Mouse (Mus musculus) CH12F3 (cell line): ENCODE measurements around the gene Nub1.

Experiments
- in situ Hi-C: fragments of 300-500 bp; cut with MboI; formaldehyde crosslinking; loops from 2 replicates; pipeline ENCODE4 v1.14.3; 2020; ENCODE audit warnings: low sequenced_read_pairs

Nub1 gene

DNA sequence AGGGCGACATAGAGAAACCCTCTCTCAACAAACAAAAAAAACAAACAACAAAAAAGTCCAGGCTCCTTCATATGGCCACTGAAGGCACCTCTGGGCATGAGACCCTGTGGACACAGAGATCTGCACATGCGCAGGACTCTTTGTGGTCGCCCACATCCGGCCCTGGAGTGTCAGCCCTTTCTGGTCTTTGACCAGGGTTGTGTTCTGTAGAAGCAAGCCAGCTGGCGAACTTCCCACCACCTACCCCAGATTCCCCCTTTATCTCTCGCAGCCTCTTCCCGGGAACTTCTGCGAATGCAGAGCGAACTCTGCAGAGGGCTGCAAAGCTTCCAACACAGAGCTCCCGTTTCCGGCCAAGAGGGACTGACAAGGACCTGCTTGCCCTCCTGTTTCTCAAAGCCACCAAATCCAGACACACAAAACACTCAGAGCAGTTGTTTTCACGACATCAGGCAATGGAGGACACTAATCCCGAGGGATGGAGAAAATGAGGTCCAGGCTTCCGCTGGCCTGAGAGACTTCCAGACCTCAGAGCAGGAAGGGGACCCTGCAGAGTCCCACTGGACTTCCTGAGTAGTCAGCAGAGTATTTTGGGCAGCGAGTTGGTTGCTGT is 53.9 kb downstream of the Nub1 start:
- in situ Hi-C loops, result no loop called here

DNA sequence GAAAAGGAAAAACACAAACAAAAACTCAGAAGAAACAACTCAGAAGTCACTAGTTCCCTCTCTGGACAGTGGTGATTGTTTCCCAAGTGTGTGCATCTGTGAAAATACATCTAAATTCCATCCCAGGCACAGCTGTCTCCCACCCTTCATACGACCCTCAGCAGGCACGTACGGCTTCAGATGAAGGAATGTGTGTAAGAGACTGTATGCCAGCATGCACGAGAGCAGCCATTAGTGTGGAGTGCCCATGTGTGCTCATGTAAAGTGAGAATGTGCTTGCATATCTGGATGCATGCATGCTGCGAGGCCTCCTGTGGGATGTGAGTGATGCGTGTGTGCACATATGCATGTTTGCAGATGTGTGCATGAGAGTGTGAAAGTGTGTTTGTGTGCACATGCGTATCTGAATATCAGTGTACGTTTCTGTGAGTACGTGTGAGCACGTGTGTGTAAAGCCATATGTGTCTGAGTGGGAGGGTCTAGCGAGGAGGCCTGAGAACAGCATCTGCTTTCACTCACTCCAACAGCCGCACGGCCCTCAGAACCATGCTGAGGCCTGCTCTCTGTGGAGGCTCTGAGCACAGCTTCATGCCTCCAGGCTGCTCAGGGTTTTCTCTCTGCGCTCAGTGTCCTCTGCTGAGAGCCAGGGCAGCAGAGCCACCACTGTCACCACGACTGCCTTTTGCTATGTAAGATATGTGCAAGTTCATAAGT is 56.0 kb downstream of the Nub1 start:
- in situ Hi-C loops, result no loop called here

DNA sequence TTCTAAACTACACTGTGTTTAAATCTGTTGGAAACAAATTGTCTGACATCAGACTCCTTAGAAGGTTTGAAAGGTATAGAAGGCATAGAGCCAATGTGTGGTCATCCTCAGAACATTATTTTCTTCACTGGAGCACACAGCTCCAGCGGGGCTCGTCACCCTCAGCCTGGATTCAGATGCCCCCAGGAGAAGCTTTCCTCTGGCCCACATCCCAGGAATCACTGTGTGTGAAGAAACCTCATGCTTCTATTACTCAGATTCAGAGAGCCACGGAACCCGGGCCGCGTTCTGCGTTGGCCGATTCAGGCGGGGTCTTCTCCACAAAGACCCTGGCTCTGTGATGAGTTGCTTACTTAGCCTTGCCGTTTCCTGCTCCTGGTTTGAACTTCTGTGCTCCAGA is 58.6 kb downstream of the Nub1 start:
- in situ Hi-C loops, result no loop called here

DNA sequence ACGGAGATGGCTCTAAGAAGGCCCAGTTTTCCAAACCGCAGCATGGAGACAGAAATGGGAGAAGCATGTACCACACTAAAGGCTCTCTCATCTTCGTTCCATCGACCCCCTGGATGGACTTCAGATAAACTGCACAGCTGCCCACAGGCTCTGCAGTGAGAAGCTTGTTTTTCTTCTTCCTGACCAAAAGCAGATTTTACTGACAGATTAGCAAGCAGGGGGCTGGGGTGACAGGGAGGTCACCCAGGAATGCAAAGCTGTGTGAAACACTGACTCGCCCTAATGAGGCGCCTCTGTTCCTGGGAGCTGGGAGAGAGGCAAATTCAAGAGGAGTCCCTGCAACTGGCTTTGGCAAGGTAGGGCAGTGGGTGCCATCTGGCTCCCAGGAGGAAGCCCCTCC is 62.2 kb downstream of the Nub1 start:
- in situ Hi-C loops, result no loop called here

DNA sequence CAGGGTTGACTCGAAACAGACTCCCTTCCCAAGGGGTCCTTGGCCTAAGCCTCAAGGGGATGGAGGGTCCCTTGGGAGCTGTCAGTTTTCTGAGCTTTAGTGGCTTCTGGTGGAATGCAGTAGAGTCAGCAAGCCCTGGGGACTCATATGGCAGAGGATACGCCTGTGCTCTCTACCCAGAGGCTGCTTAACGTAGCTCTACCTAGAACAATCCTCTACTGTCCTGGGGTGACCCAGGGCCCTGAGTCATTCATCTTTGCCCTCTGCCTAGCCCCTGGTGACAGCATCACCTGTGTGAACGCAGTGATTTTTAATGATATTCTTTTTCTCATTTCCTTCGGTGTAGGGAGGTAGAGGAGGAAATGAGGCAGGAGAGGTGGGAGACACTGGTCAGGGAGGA is 64.4 kb downstream of the Nub1 start:
- in situ Hi-C loops, result no loop called here

DNA sequence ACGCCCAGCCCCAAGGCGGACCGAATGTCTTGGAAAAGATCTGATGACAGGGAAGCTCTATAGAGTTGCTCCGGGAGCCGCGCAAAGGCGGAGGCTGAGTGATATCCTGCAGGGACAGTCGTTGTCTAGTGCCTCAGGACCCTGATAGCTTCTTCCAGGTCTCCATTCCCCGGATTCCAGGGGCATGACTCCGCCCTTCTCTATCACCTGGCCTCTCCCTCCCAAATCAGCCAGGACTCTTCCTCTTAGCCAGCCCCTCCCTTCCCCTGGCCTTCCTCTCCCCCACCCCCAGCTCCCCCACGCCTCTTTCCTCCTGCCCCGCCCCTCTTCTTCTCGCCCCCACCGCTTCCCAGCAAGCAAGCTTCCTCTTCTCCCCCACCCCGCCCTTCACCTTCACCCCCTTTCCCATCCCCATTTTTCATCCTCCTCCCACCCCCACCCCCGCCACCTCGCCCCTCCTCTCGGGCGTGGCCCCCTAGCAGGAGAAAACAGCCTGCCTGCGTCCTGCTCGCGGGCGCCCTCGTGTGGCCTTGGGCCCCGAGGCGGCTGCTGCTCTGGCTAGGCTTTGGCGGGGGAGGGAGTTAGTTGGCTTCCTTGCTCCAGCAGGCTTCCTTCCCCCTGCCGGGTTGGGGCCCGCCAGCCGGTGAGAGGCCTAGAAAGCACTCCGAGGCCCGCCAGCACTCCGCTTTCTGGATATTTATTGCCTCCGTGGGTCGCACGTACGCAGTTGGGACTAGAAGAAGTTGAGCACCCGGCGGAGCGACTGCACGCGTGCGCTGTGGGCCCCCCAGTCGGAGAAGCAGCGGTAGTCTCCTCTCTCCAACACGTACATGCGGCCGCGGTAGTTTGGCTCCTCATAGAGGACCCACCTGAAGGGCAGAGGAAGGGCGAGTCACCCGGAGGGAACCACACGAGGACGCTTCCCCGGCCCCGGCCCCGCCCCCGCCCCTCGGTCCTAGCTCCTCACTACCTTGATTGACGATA is 65.3 kb downstream of the Nub1 start:
- in situ Hi-C loops, result no loop called here

DNA sequence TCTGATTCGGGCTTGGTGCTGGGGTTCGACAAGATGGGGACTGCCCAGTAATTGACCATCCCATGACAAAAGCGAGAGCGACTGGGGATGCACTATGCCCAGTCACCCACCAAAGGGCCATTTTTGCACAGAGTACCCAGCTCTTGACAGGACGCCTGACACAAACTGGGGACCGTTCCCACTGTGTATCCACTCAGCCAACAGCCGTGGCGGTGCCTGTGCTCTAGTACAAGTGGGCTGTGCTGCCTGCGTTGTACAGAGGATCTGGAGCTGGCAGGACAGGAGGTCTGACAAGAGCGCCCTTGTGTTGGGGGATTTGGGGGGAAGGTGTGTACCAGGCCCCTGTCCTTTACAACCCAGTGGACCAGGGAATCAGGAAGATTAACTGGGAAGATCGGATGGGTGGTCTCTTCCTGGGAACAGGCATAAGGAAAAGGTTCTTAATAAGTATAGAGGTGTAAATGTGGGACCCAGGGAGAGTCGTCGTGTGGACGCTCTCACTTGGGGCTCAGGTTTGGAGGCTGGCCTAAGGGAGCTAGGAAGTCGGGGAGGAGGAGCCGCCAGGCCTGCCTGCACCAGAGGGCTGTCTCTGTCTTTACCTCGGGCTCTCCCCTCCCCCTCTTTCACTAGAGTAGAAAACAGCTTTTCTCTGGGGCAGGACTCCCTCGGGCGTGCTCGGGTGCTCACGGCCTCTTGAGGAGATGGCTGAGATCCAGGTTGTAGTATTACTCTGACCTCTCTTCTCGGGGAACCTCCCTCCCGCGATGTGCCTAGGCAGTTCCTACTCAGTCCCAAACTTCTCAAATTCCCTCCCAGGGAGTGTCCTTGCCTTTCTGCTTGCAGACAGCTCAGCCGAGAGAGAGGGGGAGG is 66.2 kb downstream of the Nub1 start:
- in situ Hi-C loops, result no loop called here

DNA sequence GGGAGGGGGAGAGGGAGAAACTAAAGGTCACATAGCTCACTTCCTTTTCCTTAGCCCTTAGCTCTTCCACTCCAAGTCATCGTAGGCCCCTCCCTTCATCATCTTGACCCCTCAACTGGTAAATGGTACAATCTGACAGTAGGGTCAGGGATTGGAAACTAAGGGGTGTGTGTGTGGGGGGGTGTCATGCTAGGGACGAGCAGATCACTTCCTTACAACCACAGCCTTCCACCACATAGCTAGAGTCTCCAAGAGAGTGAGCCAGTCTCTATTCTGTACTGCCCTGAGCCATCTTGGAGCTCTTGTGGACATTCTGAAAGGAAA is 66.8 kb downstream of the Nub1 start:
- in situ Hi-C loops, result no loop called here

DNA sequence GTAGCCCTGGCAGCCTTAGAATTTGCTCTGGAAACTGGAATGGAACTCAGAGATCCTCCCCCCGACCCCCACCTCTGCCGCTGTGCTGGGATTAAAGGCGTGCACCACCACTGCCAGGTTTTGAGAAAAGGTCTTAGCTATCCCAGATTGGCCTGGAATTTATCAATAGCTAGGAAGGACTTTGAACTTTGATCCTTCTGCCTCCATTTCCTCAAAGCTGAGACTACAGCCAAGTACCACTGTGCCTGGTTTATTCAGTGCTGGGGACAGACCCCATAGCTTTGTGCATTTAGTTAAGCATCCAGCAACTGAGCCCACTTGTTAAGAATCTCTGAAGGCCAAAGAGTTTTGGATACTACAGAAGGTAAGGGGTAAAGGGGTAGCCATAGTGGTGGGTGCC is 71.6 kb downstream of the Nub1 start:
- in situ Hi-C loops, result no loop called here

DNA sequence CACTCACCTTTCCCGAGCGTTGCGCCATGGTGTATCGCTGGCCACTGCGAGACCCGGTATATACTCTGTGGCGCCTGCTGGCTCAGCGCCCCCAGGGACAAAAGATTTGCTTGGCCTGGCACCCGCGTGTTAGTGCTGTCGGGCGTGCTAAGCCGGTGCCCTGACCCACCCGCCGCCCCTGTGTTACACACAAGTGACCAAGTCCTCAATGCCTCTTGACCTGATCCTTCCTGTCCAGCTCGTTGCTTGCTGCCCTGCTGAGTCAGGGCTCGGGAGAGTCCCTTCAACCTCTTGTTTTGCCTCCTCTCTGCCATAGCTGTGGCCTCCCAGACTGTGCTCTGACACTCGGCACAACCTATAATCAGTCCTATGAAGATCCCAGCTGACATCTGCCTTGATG is 72.5 kb downstream of the Nub1 start, which contains the start of gene Crygn:
Gene Crygn, minus strand, starts transcription at position 193 of the 400 bp plus-strand sequence.
- in situ Hi-C loops, result no loop called here
